Mouse (Mus musculus) cerebellum, adult 2 months (tissue): ENCODE measurements around the gene P2ry14. TPM values are rescaled to one million over a fixed set of nuclear protein-coding genes. Genes with fewer than 3 reads are reported as not detected.
A peak's percentile ranks its signal among the peaks of the same experiment; 100 is the strongest.
"Not testable (repeated sequence)": the region's sequence is repeated elsewhere in the genome, so short reads cannot be mapped to it uniquely, and the experiment has no call there.

ENCODE experiments used
- DNase-seq, 2 experiments: peaks; one replicate each; pipeline ENCODE4 v3.0.0; 2021
- H3K27ac ChIP-seq: fragments of 200-500 bp; 2 replicates; pipeline ENCODE4 v1.5.1; 2012; ENCODE audit warnings: low read length, control low read depth, inconsistent platforms; ENCODE audit not compliant: insufficient read depth
- H3K27me3 ChIP-seq: fragments of 200-500 bp; 2 replicates; pipeline ENCODE4 v1.6.1; 2012; ENCODE audit warnings: inconsistent platforms, mild to moderate bottlenecking, low read length, moderate library complexity; ENCODE audit not compliant: control insufficient read depth, insufficient read depth
- H3K4me1 ChIP-seq: fragments of 200-500 bp; 2 replicates; pipeline ENCODE4 v1.6.1; 2011; ENCODE audit warnings: low read length; ENCODE audit not compliant: control insufficient read depth, insufficient read depth
- H3K4me3 ChIP-seq: fragments of 200-500 bp; replicated peaks from 2 replicates; pipeline ENCODE3; 2011; ENCODE audit warnings: mild to moderate bottlenecking, low read depth, low read length, control low read depth; ENCODE audit not compliant: insufficient read depth
- CTCF ChIP-seq: fragments of 200-500 bp; IDR thresholded peaks from 2 replicates; pipeline ENCODE4 v1.5.1; 2011; ENCODE audit warnings: low read depth, mild to moderate bottlenecking, control low read depth, low read length, moderate library complexity, borderline replicate concordance; ENCODE audit not compliant: insufficient read depth
- POLR2A ChIP-seq: fragments of 200-500 bp; IDR thresholded peaks from 2 replicates; pipeline ENCODE4 v1.6.1; 2011; ENCODE audit warnings: low read length, control low read depth, borderline replicate concordance; ENCODE audit not compliant: insufficient read depth
- WGBS: fragments of 180-500 bp; shearing (Covaris S2); methylation state at CpG from one replicate; pipeline ENCODE4 v1.1.7; 2018; 5-methylcytosine and 5-hydroxymethylcytosine counted together
- polyA plus RNA-seq: library from polyadenylated mRNA; depleted of rRNA; stranded (reverse); fragments of >200 nt; gene quantifications from 2 replicates; pipeline ENCODE4 v1.2.3, GENCODE M21; 2012

Gene P2ry14
- polyA plus RNA-seq, 1 experiment = 4.2 TPM

DNA sequence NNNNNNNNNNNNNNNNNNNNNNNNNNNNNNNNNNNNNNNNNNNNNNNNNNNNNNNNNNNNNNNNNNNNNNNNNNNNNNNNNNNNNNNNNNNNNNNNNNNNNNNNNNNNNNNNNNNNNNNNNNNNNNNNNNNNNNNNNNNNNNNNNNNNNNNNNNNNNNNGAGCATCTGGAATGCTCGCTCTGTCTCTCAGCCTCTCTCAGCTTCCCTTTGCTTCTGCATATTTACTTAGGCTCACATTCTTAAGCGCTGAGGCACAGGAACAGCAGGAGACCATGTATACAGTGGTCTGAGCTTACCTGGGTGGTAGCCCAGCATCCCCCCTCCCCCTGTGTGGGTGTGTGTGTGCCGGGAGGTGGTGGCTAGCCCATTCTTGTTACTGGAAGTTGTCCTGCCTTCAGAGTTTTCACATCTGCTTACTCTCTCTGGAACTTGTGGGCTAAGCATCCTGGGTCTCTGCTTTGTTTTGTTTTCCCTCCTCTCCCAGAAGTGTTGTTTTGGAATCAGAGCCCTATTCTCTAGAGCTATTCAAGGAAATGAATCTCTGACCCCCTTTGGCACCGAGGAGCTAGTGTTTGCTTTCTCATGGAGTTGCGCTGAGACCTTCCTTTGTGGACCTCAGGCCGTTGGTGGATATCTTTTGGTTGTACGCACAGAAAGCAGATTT is 32.2 kb downstream of the P2ry14 start:
- Histone ChIP-seq H3K27me3 (no peaks in the 10 kb centered on the region), H3K4me3 (no peak overlapping the region), H3K4me1 (peaks cover 5% of the 10 kb centered on the region; the same call in 1 of the 2 replicates), H3K27ac (no peak overlapping the region)
- 66% methylated on average over 7 of the region's 7 CpGs for WGBS
- no peak for DNase-seq
- TF ChIP-seq CTCF (no peak), POLR2A (no peak)

GRCm38 (mm10) chr3:59113973-59114517 is 39.4 kb downstream of the P2ry14 start:
- TF ChIP-seq CTCF (no peak), POLR2A (no peak)
- 56% methylated on average over 8 of the region's 8 CpGs for WGBS
- peaks cover 9% of the 10 kb centered on the region; the same call in 1 of the 2 replicates for H3K4me1 ChIP-seq
- H3K27me3 ChIP-seq = no peaks in the 10 kb centered on the region
- H3K4me3 ChIP-seq = no peak overlapping the region
- DNase-seq = peak in 1 of 2 experiments; percentile 21
- no peak overlapping the region for H3K27ac ChIP-seq

- H3K4me3 ChIP-seq, H3K4me1 ChIP-seq, H3K27ac ChIP-seq, H3K27me3 ChIP-seq, DNase-seq: not testable (repeated sequence)
- WGBS = 97% methylated on average over 4 of the region's 4 CpGs
These were observed 40.1 kb downstream of the P2ry14 start for GRCm38 (mm10) chr3:59113291-59113690.

GRCm38 (mm10) chr3:59111944-59112343 is 41.5 kb downstream of the P2ry14 start:
- 88% methylated on average over 3 of the region's 3 CpGs for WGBS
- Histone ChIP-seq H3K4me3 (no peak overlapping the region), H3K4me1 (peaks cover 4% of the 10 kb centered on the region; the same call in 1 of the 2 replicates), H3K27ac (no peak overlapping the region), H3K27me3 (no peaks in the 10 kb centered on the region)
- TF ChIP-seq CTCF = no peak
- TF ChIP-seq POLR2A = no peak
- no peak for DNase-seq

DNA sequence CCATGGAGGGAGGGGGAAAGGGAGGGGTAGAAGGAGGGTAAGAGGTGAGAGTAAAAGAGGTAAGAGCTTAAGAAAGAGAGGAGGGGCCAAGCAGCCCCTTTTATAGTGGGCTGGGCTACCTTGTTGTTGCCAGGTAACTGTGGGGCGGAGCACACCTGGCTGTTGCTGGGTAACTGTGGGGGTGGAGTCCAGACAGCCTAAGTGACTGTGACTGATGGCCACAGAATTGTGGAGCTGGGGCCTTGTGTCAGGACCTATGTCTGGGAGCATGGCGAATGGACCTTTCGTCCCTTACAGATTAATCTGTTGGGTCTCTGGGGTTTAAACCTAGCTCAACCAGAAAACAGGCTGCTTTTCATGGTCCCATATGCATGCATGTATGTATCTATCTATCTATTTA is 43.6 kb downstream of the P2ry14 start:
- WGBS = 95% methylated on average over 3 of the region's 3 CpGs
- H3K4me1 ChIP-seq, H3K27ac ChIP-seq, DNase-seq, H3K4me3 ChIP-seq, H3K27me3 ChIP-seq: not testable (repeated sequence)

DNA sequence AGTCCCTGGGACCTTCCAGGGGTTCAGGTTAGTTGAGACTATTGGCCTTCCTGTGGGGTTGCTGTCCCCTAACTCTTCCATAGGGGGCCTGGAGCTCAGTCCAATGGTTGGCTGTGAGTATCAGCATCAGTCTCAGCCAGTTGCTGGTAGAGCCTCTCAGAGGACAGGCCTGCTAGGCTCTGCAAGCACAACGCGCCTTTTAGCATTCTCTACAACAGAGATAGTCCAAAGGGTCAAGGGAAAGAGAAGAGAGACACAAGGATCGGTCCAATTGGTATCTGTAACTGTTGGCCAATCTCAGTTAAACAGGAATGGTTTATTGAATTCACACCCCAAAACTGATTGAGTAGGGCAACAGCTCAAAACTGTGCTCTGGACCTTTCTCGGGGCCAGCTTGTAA is 46.0 kb downstream of the P2ry14 start:
- WGBS = 98% methylated on average over 4 of the region's 4 CpGs
- no peak overlapping the region for H3K4me3 ChIP-seq
- H3K4me1 ChIP-seq = no peaks in the 10 kb centered on the region
- TF ChIP-seq CTCF = no peak
- TF ChIP-seq POLR2A = no peak
- no peak overlapping the region for H3K27ac ChIP-seq
- no peaks in the 10 kb centered on the region for H3K27me3 ChIP-seq
- no peak for DNase-seq

DNA sequence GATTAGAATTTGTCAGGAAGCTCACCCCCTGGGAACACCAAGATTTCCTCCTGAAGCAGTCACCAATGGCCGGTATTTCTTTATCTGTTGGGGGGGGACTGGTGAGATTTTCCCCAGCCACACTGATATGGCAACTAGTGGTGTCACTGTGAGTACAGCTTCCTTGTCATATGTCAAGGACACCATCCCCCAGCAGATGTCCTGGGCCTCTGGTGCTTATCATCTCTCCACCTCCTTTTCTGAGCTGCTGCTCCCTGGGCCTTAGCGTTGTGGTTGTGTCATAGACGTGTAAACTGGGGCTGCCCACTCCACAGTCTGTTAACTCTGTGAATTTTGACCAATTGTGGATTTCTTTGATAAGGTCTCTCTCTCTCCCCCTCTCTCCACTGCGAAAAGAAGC is 49.0 kb downstream of the P2ry14 start:
- WGBS = 89% methylated on average over 4 of the region's 4 CpGs

GRCm38 (mm10) chr3:59102146-59102545 is 51.3 kb downstream of the P2ry14 start:
- Histone ChIP-seq H3K27me3 (no peaks in the 10 kb centered on the region), H3K4me1 (no peaks in the 10 kb centered on the region), H3K4me3 (no peak overlapping the region), H3K27ac (no peak overlapping the region)
- 99% methylated on average over 2 of the region's 2 CpGs for WGBS
- TF ChIP-seq POLR2A (no peak), CTCF (no peak)
- DNase-seq = no peak

More for the DNA sequence above, 49.0 kb downstream of the P2ry14 start:
- H3K4me3 ChIP-seq = no peak overlapping the region
- no peak for TF ChIP-seq CTCF
- no peak for TF ChIP-seq POLR2A
- H3K4me1 ChIP-seq = no peaks in the 10 kb centered on the region
- DNase-seq = no peak
- H3K27me3 ChIP-seq = no peaks in the 10 kb centered on the region
- H3K27ac ChIP-seq = no peak overlapping the region
